Mouse (Mus musculus): Measurements from ENCODE around the gene Krcc1.
"Not testable (repeated sequence)": the region's sequence is repeated elsewhere in the genome, so short reads cannot be mapped to it uniquely, and the experiment has no call there.

The Krcc1 gene

DNA sequence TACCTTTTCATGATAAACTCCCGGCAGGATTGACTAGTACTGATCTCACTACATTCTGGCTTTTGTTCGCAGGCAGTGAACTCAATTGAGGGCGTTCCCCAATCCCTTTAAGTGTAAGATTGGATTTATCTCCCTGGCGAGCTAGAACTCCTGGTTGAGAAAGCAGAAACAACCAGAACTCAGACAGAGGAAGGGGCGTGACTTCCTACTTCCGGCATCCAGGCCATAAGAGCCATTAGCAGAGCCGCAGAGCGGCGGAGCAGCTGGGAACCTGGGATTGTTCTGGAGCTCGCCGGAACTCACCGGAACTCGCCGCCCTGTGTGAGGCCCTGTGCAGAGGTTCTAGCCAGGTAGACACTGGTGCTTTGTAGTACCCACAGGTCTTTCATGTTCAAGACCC lies 22.0 kb downstream of the Krcc1 start:
- CTCF ChIA-PET = interaction anchor here in 2 of 4 experiments (0.6 to 1.2 kb wide), 3 partner anchors 21 to 496 kb away, joined by 3 to 4 read pairs (median 3); no protein-coding TSS in a partner anchor
- POLR2A ChIA-PET = interaction anchor here in 3 of 4 experiments (0.6 to 4.1 kb wide), 28 partner anchors 9 to 632 kb away, joined by 3 to 72 read pairs (median 5); partner anchors contain the start of genes Krcc1 (in 3 of the 3), Rmnd5a (in 2 of the 3), Chmp3 (in 1 of the 3) and Immt (in 1 of the 3)

DNA sequence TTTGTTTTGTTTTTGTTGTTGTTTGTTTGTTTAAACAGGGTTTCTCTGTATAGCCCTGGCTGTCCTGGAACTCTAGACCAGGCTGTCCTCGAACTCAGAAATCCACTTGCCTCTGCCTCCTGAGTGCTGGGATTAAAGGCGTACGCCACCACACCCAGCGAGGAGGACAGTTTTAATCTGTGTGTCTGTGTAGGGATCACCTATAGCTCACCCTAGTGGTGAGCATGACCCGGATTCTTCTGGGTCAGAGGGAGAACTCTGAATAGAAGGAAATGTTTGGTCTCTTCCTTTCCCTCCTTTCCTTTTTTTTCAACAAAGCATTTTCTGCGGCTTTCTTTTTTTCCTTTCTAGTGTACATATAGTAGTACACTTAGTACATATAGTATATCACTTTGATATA lies 23.8 kb downstream of the Krcc1 start:
- ChIA-PET POLR2A (interaction anchor here in 3 of 4 experiments (0.8 to 4.1 kb wide), 8 partner anchors 23 to 536 kb away, joined by 3 to 72 read pairs (median 5); partner anchors contain the start of genes Krcc1 (in 3 of the 3), Immt (in 1 of the 3) and Rmnd5a (in 1 of the 3)), CTCF (interaction anchor here in 3 of 4 experiments (0.5 to 1.9 kb wide), 9 partner anchors 14 to 1594 kb away, joined by 3 to 8 read pairs (median 4); no protein-coding TSS in a partner anchor)

DNA sequence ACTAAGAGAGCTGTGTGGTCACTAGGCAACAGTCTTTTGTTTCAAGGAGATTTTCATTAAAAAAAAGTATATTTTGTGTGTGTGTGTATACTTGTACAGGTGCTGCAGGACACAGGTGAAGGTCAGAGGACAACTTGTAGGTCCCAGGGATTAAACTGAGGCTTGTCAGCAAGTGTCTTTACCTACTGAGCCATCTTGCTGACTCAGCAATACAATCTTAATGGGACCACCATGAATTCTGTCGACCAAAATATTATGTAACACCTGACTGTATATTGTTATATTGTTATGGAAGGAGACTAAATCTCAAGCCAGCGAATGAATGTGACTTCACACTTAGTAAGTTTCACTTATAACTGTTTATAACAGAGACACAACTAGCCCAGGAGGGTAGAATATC lies 26.6 kb downstream of the Krcc1 start:
- ChIA-PET CTCF (interaction anchor here in 3 of 4 experiments (0.5 to 2.2 kb wide), 7 partner anchors 40 to 643 kb away, joined by 3 to 9 read pairs (median 4); no protein-coding TSS in a partner anchor), POLR2A (interaction anchor here in 2 of 4 experiments (0.6 to 1.4 kb wide), 3 partner anchors 16 to 581 kb away, joined by 3 to 6 read pairs (median 4); partner anchors contain the start of gene Krcc1 (in 1 of the 2))

DNA sequence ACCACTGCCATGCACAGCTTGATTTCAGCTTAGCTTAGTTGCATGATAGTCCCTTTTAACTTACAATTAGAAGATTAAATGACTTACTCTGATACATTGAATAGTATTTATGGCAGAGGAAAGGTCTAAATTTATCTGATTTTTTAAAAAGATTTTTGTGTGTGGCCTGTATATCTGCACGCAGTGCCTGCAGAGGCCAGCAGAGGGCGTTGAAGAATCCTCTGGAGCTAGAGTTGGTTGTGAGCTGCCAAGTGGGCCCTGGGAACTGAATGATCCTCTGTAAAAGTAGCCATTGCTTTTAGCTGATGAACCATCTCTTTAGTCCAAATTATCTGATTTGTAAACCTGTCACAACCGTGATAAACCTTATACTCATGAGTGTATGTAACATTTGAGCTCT lies 27.3 kb downstream of the Krcc1 start:
- ChIA-PET POLR2A (interaction anchor here (0.5 to 1.4 kb wide), 10 partner anchors 9 to 815 kb away, joined by 3 to 8 read pairs (median 5); partner anchors contain the start of gene Krcc1 (in 2 of the 4)), CTCF (interaction anchor here (0.6 to 2.2 kb wide), 41 partner anchors 9 to 828 kb away, joined by 3 to 14 read pairs (median 4); partner anchors contain the start of genes Cd8a (in 1 of the 4), Kdm3a (in 1 of the 4) and Thnsl2 (in 1 of the 4))

DNA sequence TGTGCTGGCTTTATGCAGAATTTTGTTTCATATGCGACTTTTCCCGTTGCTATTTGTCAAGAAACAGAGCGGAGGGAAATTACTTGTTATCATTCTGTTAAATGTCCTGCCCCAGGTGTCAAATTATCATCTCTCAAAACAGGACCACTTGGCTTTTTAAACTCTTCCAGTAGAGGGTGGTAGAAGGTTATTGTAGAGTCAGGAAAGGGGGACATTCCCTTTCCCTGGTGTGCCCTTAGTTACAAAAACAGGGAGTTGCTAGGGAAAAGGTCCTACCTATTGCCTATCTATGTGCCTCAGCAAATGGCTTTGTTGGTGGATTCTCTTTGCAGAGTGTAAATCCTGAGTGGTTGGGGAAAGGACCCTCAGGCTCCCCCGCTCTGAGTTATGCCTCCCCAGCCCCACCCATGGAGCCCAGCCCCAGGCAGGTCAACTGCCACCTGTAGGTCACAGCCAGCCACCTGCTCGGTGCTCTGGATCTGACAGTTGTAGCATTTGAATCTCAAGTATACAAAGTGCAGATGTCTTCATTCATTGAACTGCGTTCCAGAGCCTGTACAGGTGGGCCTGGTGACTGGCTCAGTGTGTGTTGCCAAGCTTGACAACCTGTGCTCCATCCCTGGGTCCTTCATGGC lies 30.7 kb downstream of the Krcc1 start:
- ChIA-PET POLR2A (interaction anchor here in 2 of 4 experiments (1.1 to 1.7 kb wide), 3 partner anchors 31 to 331 kb away, joined by 3 to 4 read pairs (median 4); partner anchors contain the start of genes Chmp3 (in 1 of the 2), Kdm3a (in 1 of the 2) and Krcc1 (in 1 of the 2)), CTCF (interaction anchor here in 2 of 4 experiments (0.9 to 2.5 kb wide), 2 partner anchors 153 to 502 kb away, joined by 3 to 9 read pairs; no protein-coding TSS in a partner anchor)

DNA sequence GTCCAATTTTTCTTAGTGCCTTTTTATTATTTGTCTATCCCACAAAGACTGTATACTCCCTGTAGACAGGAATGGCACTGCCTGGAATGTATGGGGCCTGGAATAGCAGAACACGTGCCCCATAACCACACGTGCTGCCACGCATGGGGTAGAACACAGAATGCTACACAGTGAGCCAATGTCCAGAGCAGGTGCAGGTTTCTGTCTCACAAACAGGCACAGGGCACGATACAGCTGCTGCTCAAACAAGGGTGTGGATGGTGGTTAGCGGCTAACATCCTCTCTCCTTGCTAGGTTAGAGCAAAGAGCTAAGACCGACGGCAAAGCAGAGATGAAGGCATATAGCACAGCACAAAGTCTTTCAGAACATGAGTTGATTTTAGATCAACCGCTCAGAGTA lies 36.0 kb downstream of the Krcc1 start:
- ChIA-PET CTCF (no interaction called here), POLR2A (interaction anchor here in 1 of 4 experiments (1.5 kb wide), 1 partner anchor 37 kb away, joined by 4 read pairs; no protein-coding TSS in a partner anchor)

DNA sequence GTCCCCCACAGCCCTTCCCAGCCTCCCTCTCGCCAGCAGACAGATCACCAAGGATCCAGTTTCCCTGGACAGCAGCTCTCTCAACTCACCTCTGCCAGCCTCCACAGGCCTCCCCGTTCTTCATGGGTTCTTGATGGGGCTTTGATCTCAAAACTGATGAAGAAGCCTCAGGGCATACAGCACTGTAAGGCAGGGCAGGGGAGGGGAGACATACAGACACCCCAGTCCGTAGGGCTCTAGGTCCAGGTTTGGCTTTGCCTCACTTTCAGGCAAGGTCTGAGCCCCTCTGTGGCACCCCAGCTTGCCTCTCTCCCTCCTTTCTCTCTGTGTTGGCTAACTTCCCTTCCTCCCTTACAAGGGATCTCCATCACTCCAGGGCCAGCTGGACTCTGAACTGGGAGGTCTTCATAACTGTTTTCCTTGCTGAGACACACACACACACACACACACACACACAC lies 50.4 kb downstream of the Krcc1 start, which contains the start of gene Smyd1:
Gene Smyd1, minus strand, starts transcription at position 408 of the 458 bp plus-strand sequence.
- ChIA-PET POLR2A (interaction anchor here in 2 of 4 experiments (0.7 to 1.5 kb wide), 2 partner anchors 8 to 214 kb away, joined by 3 to 4 read pairs; no protein-coding TSS in a partner anchor), CTCF (no interaction called here)

DNA sequence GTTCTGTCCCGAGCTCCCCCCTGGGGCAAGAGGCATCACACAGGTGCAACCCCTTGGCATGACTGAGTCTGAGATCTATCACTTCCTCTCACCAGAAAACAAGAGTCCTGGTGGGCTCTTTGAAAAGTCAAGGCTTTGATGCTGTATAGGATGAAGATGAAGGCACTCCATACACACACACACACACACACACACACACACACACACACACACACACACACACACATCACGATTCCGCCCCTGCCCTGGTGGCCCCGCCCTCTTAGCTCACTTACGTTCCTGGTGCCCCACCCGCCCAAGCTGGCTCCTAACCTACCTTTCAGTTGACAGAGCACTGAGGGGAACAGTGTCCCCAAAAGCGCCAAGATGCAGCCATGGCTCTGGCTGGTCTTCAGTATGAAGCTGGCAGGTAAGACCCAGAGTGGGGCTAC lies 51.0 kb downstream of the Krcc1 start, which contains the start of gene Cd8b1:
Gene Cd8b1, plus strand, starts transcription at position 298 of the 431 bp plus-strand sequence.
- ChIA-PET POLR2A (interaction anchor here in 2 of 4 experiments (0.6 to 0.8 kb wide), 4 partner anchors 117 to 429 kb away, joined by 4 to 9 read pairs (median 7); partner anchors contain the start of gene Rmnd5a (in 1 of the 2)), CTCF (no interaction called here)

DNA sequence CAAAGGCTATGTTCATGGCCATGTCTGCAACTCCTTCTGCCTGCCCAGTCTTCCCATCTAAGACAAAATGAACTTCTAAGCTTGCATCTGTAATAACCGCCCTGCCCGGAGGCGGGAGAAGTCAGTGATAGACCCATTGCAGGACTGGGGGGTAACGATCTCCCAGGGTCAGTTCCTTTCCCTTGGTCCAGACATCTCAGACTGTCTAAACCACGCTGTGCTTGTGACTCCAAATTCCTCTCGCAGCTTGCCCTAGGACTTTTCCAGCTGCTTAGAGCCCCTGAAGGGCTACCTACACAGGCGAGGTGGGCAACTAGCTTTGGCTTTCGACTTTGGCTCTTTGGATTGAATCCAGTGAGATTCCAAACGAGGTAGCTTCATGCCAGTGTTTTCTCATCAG lies 53.3 kb downstream of the Krcc1 start:
- POLR2A ChIA-PET = interaction anchor here in 1 of 4 experiments (0.5 to 0.6 kb wide), 2 partner anchors 1002 to 1715 kb away, joined by 3 read pairs; no protein-coding TSS in a partner anchor
- CTCF ChIA-PET = interaction anchor here in 1 of 4 experiments (0.5 kb wide), 1 partner anchor 30 kb away, joined by 4 read pairs; no protein-coding TSS in a partner anchor

DNA sequence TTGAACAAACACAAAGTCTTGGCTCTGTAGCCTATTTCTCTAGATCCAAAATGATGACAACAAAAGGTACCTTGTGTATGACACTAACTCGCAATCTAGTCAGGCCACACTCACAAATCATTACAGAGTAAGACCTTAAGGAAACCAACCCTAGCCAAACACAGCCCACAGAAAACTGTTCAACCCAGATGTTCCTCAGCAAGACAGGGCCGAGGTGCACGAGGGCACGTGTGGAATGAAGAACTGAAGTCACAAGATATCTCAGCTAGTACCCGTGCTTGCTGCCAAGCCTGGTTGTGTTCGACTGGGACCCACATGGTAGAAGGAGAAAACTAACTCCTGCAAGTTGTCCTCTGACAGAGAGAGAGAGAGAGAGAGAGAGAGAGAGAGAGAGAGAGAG lies 58.4 kb downstream of the Krcc1 start:
- POLR2A ChIA-PET = interaction anchor here in 2 of 4 experiments (0.6 to 1.1 kb wide), 4 partner anchors 9 to 853 kb away, joined by 3 to 5 read pairs (median 4); no protein-coding TSS in a partner anchor
- CTCF ChIA-PET = interaction anchor here in 2 of 4 experiments (0.6 to 0.7 kb wide), 2 partner anchors 95 to 798 kb away, joined by 3 read pairs; no protein-coding TSS in a partner anchor

DNA sequence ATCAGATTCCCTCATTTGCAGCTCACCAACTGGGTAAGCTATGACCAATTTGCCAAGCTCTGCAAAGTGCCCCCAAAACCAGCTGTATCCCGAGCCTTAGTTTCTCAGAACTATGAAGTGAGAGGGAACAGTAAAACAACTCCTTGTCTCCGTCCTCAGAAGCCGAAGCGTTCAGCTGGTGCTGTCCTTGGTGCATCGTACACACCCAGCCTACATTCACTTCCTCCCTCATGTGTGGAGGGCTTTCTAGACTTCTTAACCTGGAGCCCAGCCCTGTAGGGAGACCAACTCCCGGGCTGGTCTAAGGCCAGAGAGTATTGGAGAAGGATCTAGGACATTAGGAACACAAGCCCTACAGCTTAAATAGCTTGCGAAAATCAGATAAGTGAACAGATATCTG lies 59.0 kb downstream of the Krcc1 start:
- CTCF ChIA-PET = interaction anchor here in 1 of 4 experiments (0.7 kb wide), 1 partner anchor 797 kb away, joined by 3 read pairs; no protein-coding TSS in a partner anchor
- POLR2A ChIA-PET = interaction anchor here in 3 of 4 experiments (0.6 to 1.1 kb wide), 3 partner anchors 9 to 416 kb away, joined by 3 to 5 read pairs (median 3); no protein-coding TSS in a partner anchor

DNA sequence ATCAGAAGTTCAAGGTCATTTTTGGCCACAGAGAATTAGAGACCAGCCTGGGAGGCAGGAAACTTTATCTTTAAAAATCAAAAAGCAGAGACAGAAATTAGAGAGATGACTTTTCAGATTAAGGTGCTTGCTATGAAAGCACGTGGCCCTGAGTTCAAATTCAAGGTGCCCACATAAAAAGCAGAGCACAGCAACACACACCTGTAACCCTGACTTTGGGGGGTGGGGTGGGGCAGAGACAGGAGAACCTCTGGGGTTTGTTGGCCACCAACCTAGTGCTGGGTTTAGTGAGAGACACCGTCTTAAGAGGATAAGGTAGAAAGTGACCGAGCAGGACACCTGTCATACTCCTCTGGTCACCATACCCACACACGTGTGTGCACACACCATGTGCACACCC lies 60.0 kb downstream of the Krcc1 start:
- CTCF ChIA-PET = not testable (repeated sequence)

DNA sequence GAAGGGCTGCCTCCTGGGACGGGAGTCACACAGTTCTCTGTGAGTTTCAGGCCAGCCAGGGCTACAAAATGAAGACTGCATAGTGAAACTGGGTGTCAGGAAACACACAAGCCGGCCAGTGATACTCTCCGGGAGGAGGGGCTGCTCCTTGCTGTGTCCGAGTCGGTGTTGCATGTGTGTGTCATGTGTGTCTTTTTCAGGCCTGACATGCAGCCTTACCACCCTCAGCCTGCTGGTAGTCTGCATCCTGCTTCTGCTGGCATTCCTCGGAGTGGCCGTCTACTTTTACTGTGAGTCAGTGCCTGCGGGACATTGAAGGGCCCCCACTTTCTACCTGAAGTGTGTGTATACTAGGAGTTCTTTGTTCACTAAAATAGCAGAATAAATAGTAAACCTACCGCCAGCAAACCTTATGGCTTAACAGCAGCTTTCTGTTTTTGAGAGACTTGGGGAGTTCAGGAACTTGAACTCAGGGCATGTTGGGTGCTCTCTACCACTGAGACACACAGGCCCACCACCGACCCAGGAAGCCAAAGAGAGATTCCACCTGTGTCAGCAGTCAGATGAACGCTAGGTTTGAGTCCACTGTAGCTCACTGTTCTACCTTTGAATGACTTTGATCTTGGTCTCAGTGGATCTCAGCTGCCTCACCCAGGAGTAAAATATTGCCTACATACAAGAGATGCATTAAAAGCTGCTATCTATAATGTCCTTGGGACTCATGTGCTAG lies 60.9 kb downstream of the Krcc1 start:
- ChIA-PET CTCF (no interaction called here), POLR2A (interaction anchor here in 1 of 4 experiments (0.6 kb wide), 1 partner anchor 968 kb away, joined by 6 read pairs; no protein-coding TSS in a partner anchor)

More for the DNA sequence above, 60.0 kb downstream of the Krcc1 start:
- POLR2A ChIA-PET = not testable (repeated sequence)

DNA sequence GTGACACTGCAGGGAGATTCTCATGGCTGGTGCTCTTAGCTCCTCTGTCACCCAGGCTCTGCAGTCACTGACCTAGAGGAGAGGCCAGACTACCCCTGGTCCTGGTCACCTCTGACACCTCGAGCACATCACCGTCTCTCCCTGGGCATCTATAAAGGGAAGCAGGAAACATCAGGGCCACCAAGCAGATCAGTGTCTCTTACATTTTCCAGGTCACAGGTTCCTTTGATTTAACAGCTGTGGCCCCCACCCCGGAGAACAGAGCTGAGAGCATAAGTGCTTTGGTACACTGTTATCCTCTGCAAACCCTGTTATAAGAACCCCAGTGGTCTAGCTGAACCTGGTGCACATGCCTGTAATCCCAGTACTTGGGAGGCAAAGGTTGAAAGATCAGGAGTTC lies 61.6 kb downstream of the Krcc1 start:
- POLR2A ChIA-PET = interaction anchor here in 1 of 4 experiments (0.6 kb wide), 1 partner anchor 405 kb away, joined by 3 read pairs; no protein-coding TSS in a partner anchor

DNA sequence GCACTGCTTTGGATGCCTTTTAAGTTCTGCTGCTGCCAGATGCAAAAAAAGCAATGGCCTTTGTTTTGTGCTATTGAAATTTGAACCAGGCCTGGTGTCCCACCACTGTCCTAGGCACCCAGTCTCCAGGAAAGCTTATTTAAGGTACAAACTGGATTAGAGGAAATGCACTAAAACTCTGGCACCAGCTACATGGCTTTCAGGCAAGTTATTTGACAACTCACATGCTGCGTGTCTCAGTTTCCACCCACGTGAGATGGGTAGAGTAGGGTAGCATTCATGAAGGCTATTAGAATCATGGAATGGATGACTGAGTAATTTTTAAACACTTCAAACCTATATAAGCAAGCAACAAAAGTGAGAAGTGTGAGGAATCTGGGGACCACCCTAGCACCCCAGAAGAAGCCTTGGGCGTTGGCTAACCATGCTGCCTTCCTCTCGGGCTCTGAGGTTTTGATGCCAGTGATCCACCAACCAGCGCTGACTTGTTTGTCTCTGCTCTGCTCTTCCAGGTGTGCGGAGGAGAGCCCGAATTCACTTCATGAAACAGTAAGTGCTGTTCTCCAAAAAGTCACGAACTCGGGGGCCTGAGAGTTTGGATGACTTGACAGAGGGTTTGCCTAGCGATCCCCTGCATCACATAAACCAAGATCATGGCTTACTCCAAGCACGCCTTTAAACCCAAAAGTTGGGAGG lies 62.2 kb downstream of the Krcc1 start:
- CTCF ChIA-PET = no interaction called here

More for the DNA sequence above, 61.6 kb downstream of the Krcc1 start:
- CTCF ChIA-PET = no interaction called here

More for the DNA sequence above, 62.2 kb downstream of the Krcc1 start:
- POLR2A ChIA-PET = interaction anchor here in 1 of 4 experiments (0.6 kb wide), 1 partner anchor 404 kb away, joined by 3 read pairs; no protein-coding TSS in a partner anchor
